8 mouse cellular contexts compared by ENCODE assay signal in the genomic region with DNA sequence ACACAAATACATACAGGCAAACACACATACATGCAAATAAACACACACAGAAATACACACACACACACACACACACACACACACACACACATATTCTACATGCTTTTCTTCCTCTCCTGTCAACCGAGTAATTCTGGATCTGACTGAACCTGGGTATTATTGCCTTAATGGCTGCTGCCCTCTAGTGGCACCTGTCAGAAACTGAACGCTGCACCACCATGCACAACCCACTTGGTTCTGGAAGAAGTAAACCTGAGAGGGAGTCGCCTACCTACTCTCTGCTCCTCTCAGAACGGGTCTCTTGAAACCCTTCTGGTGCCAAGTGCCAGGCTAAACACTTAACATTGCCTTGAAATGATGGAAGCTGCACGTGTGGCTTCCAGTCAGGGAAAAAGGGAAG. TPM values are rescaled to one million over a fixed set of nuclear protein-coding genes. Genes with fewer than 3 reads are reported as not detected.
DNase-seq lines count a peak whose midpoint lies in the region; ATAC-seq lines count a peak whose summit lies in the region.

No protein-coding gene starts in this region.

- no peak overlapping the region for H3K9ac ChIP-seq in hindbrain, embryonic 11.5 days (ENCODE audit: low read depth, low read length)
- no peak overlapping the region for H3K9ac ChIP-seq in hindbrain, embryonic 13.5 days
- no peak overlapping the region; the same call in 1 of the 2 replicates for H3K9ac ChIP-seq in forebrain, embryonic 12.5 days

- peak; percentile 87 for DNase-seq in hindbrain, embryonic 11.5 days (ENCODE audit: low spot score)
- peak; percentile 63 for DNase-seq in c-Kit-positive CD71-negative TER-119-negative erythroid progenitor cells, embryonic 14.5 days (ENCODE audit: low read depth)
- DNase-seq in left cerebral cortex, adult 8-10 months (ENCODE audit: low spot score in 2 of 2): peak; percentile 46 to 51
- peak; percentile 77 for DNase-seq in right cerebral cortex, postnatal 25 days

- H3K9me3 ChIP-seq in hindbrain, embryonic 11.5 days (ENCODE audit: control insufficient read depth, low read length): no peaks in the 10 kb centered on the region
- no peaks in the 10 kb centered on the region for H3K9me3 ChIP-seq in hindbrain, embryonic 13.5 days
- H3K9me3 ChIP-seq in forebrain, embryonic 12.5 days: no peaks in the 10 kb centered on the region

- no peak overlapping the region for H3K4me2 ChIP-seq in hindbrain, embryonic 11.5 days (replicated peaks; ENCODE audit: low read depth, low read length)
- H3K4me2 ChIP-seq in hindbrain, embryonic 13.5 days: no peak overlapping the region
- H3K4me2 ChIP-seq in forebrain, embryonic 12.5 days: no peak overlapping the region

- peak; percentile 37; the same call in 1 of the 2 replicates for ATAC-seq in hindbrain, embryonic 11.5 days (ENCODE audit: low FRiP score)
- no peak for ATAC-seq in hindbrain, embryonic 13.5 days (ENCODE audit: low FRiP score)
- peak; percentile 45; the same call in 1 of the 2 replicates for ATAC-seq in forebrain, embryonic 12.5 days (ENCODE audit: low FRiP score)
- peak; percentile 63 to 78; a peak in 3 of 4 replicates for ATAC-seq in hematopoietic stem cell, adult 5-6 weeks (replicated peaks in 1 of 2; ENCODE audit: insufficient read depth in 1 of 2, low FRiP score in 2 of 2, low TSS enrichment in 1 of 2, low read depth in 1 of 2, poor library complexity in 2 of 2, severe bottlenecking in 2 of 2)
- peak; percentile 82 for ATAC-seq in megakaryocyte, adult 5-6 weeks (ENCODE audit: poor library complexity, severe bottlenecking)

- no peak overlapping the region for H3K4me3 ChIP-seq in hindbrain, embryonic 11.5 days (ENCODE audit: low read depth, low read length)
- H3K4me3 ChIP-seq in hindbrain, embryonic 13.5 days: no peak overlapping the region
- no peak overlapping the region for H3K4me3 ChIP-seq in forebrain, embryonic 12.5 days (replicated peaks)

- H3K4me1 ChIP-seq in hindbrain, embryonic 11.5 days (replicated peaks; ENCODE audit: control insufficient read depth, insufficient read depth, low read length): no peaks in the 10 kb centered on the region
- H3K4me1 ChIP-seq in hindbrain, embryonic 13.5 days (replicated peaks): peaks cover 16% of the 10 kb centered on the region
- H3K4me1 ChIP-seq in forebrain, embryonic 12.5 days: peaks cover 11% of the 10 kb centered on the region

- 0 out of 2 replicates have a peak, but pooled peaks cover 2% of the 10 kb centered on the region for H3K27me3 ChIP-seq in hindbrain, embryonic 11.5 days (ENCODE audit: control insufficient read depth, insufficient read depth, low read length)
- H3K27me3 ChIP-seq in hindbrain, embryonic 13.5 days: 0 out of 2 replicates have a peak, but pooled peaks cover 5% of the 10 kb centered on the region
- peaks cover 10% of the 10 kb centered on the region; the same call in 1 of the 2 replicates for H3K27me3 ChIP-seq in forebrain, embryonic 12.5 days

- no peaks in the 10 kb centered on the region for H3K36me3 ChIP-seq in hindbrain, embryonic 11.5 days (ENCODE audit: control insufficient read depth, insufficient read depth, low read length)
- H3K36me3 ChIP-seq in hindbrain, embryonic 13.5 days: no peaks in the 10 kb centered on the region
- H3K36me3 ChIP-seq in forebrain, embryonic 12.5 days (replicated peaks): no peaks in the 10 kb centered on the region

- 7% methylated on average over 5 of the region's 5 CpGs for WGBS in hindbrain, embryonic 11.5 days
- WGBS in hindbrain, embryonic 13.5 days: 3% methylated on average over 5 of the region's 5 CpGs
- 5% methylated on average over 5 of the region's 5 CpGs for WGBS in forebrain, embryonic 12.5 days

- H3K27ac ChIP-seq in hindbrain, embryonic 11.5 days (ENCODE audit: low read depth, low read length): no peak overlapping the region
- H3K27ac ChIP-seq in hindbrain, embryonic 13.5 days: no peak overlapping the region
- no peak overlapping the region for H3K27ac ChIP-seq in forebrain, embryonic 12.5 days

RNA-seq across cellular contexts. Expression of a gene that starts 11.7 kb away (rescaled TPM):
- polyA plus RNA-seq in hindbrain, embryonic 11.5 days (2014; fragmentation: Nextera tagmentation; extraction: Ambion mirVana): 7.0 and 10.1 TPM in 2 replicates
- 7.3 and 7.6 TPM in 2 replicates for polyA plus RNA-seq in hindbrain, embryonic 13.5 days (2015; fragmentation: Nextera tagmentation; extraction: Ambion mirVana)
- polyA plus RNA-seq in forebrain, embryonic 12.5 days (2016; fragmentation: Nextera tagmentation; extraction: Ambion mirVana): 2.2 and 3.3 TPM in 2 replicates
- total RNA-seq in hematopoietic stem cell, adult 5-6 weeks (2017): not detected in 2 replicates
- 10 to 100 TPM; 15.9 to 22.2 (median 20.9) TPM for total RNA-seq in left cerebral cortex, adult 8-10 months (2022)
- total RNA-seq in megakaryocyte, adult 5-6 weeks (2015): not detected in 2 replicates
- total RNA-seq in megakaryocyte, adult 5-6 weeks (2017): not detected in 2 replicates

RNA-seq across cellular contexts. Expression of a gene that starts 30.2 kb away (rescaled TPM):
- polyA plus RNA-seq in hindbrain, embryonic 11.5 days (2014; fragmentation: Nextera tagmentation; extraction: Ambion mirVana): 107 and 108 TPM in 2 replicates
- polyA plus RNA-seq in hindbrain, embryonic 13.5 days (2015; fragmentation: Nextera tagmentation; extraction: Ambion mirVana): 57.4 and 63.4 TPM in 2 replicates
- polyA plus RNA-seq in forebrain, embryonic 12.5 days (2016; fragmentation: Nextera tagmentation; extraction: Ambion mirVana): 128 and 135 TPM in 2 replicates
- 141 and 174 TPM in 2 replicates for total RNA-seq in hematopoietic stem cell, adult 5-6 weeks (2017)
- total RNA-seq in left cerebral cortex, adult 8-10 months (2022): 10 to 100 TPM; 11.3 to 21.4 (median 12.1) TPM
- 68.9 and 87.3 TPM in 2 replicates for total RNA-seq in megakaryocyte, adult 5-6 weeks (2015)
- total RNA-seq in megakaryocyte, adult 5-6 weeks (2017): 175 and 189 TPM in 2 replicates

Comparison
In these comparisons a context has a peak if more than half of its experiments do, and no peak if none do; other contexts are left out.
1. RNA of a gene that starts 11.7 kb away (total RNA-seq): 15.9 to 22.2 TPM in left cerebral cortex, adult 8-10 months; not detected in hematopoietic stem cell, adult 5-6 weeks and not detected in megakaryocyte, adult 5-6 weeks; every median in the first group is over 10 times any median in the second.
2. Peak in every context shown above with its lines, with median percentiles within 50 percentile points of each other: DNase-seq.